Mouse (Mus musculus) C2C12 (cell line): ENCODE data around the gene Prkar2b. TPM values are rescaled to one million over a fixed set of nuclear protein-coding genes. Genes with fewer than 3 reads are reported as not detected.
"Not testable (repeated sequence)": the region's sequence is repeated elsewhere in the genome, so short reads cannot be mapped to it uniquely, and the experiment has no call there.

Experiments
- H3K27me3 ChIP-seq: one replicate; pipeline ENCODE4 v1.6.1; 2011; ENCODE audit not compliant: control insufficient read depth, insufficient read depth, insufficient read length
- H3K36me3 ChIP-seq: one replicate; pipeline ENCODE4 v1.6.1; 2011; ENCODE audit not compliant: control insufficient read depth, insufficient read depth
- H3K4me3 ChIP-seq: one replicate; pipeline ENCODE4 v1.5.1; 2011; ENCODE audit warnings: mild to moderate bottlenecking, control low read depth; ENCODE audit not compliant: poor library complexity, insufficient read depth, severe bottlenecking
- H3K79me2 ChIP-seq: one replicate; pipeline ENCODE4 v1.6.1; 2011; ENCODE audit not compliant: control insufficient read depth, insufficient read depth
- H3K79me3 ChIP-seq: one replicate; pipeline ENCODE4 v1.6.1; 2011; ENCODE audit warnings: low read depth, control low read depth
- H3ac ChIP-seq: one replicate; pipeline ENCODE3; 2011; ENCODE audit warnings: low read depth; ENCODE audit not compliant: control insufficient read depth, insufficient read length
- CEBPB ChIP-seq: IDR thresholded peaks from one replicate; pipeline ENCODE4 v1.6.1; 2011; ENCODE audit warnings: low read depth, mild to moderate bottlenecking, control low read depth, moderate library complexity
- CTCF ChIP-seq: IDR thresholded peaks from one replicate; pipeline ENCODE4 v1.5.1; 2011; ENCODE audit not compliant: control insufficient read depth, insufficient read depth, insufficient read length
- FOSL1 ChIP-seq: IDR thresholded peaks from one replicate; pipeline ENCODE4 v1.8.0; 2011; ENCODE audit warnings: mild to moderate bottlenecking, low read length; ENCODE audit not compliant: poor library complexity, insufficient read depth, severe bottlenecking
- MAX ChIP-seq: IDR thresholded peaks from one replicate; pipeline ENCODE4 v1.6.1; 2011; ENCODE audit warnings: mild to moderate bottlenecking, control low read depth
- MYOD1 ChIP-seq: IDR thresholded peaks from one replicate; pipeline ENCODE4 v1.6.1; 2011; ENCODE audit warnings: low read depth; ENCODE audit not compliant: control insufficient read depth, insufficient read length
- MYOG ChIP-seq: IDR thresholded peaks from one replicate; pipeline ENCODE4 v1.6.1; 2011; ENCODE audit not compliant: control insufficient read depth, insufficient read length; ENCODE audit errors: extremely low read depth
- USF1 ChIP-seq: IDR thresholded peaks from one replicate; pipeline ENCODE4 v1.6.1; 2011; ENCODE audit warnings: low read depth, mild to moderate bottlenecking, control low read depth, moderate library complexity
- polyA plus RNA-seq: library from polyadenylated mRNA; unstranded; fragments of >200 nt; fragmentation: generic; extraction: Trizol; gene quantifications from one replicate; pipeline ENCODE4 v1.2.1, GENCODE M21; 2012; ENCODE audit warnings: missing spikeins

Gene Prkar2b
- polyA plus RNA-seq, 1 experiment = 33.1 TPM

GRCm38 (mm10) chr12:32012169-32012568 lies 48.9 kb downstream of the Prkar2b start:
- Histone ChIP-seq H3K79me2 (peaks cover 80% of the 10 kb centered on the region), H3K4me3 (no peak overlapping the region), H3K27me3 (no peaks in the 10 kb centered on the region), H3K79me3 (peaks cover 24% of the 10 kb centered on the region), H3ac (no peak overlapping the region), H3K36me3 (no peaks in the 10 kb centered on the region)
- TF ChIP-seq MYOG (no peak), MAX (no peak), MYOD1 (no peak)

GRCm38 (mm10) chr12:32011128-32011527 lies 50.0 kb downstream of the Prkar2b start:
- TF ChIP-seq MYOG (no peak), MYOD1 (no peak), CEBPB (no peak), USF1 (no peak), CTCF (no peak)
- H3K79me3 ChIP-seq = peaks cover 27% of the 10 kb centered on the region
- H3ac ChIP-seq = no peak overlapping the region
- peaks cover 80% of the 10 kb centered on the region for H3K79me2 ChIP-seq
- no peaks in the 10 kb centered on the region for H3K27me3 ChIP-seq
- H3K4me3 ChIP-seq = no peak overlapping the region
- H3K36me3 ChIP-seq = no peaks in the 10 kb centered on the region

GRCm38 (mm10) chr12:32009985-32010369 lies 51.1 kb downstream of the Prkar2b start:
- H3ac ChIP-seq, H3K36me3 ChIP-seq, H3K27me3 ChIP-seq, H3K4me3 ChIP-seq: not testable (repeated sequence)
- Histone ChIP-seq H3K79me3 (peaks cover 34% of the 10 kb centered on the region), H3K79me2 (peaks cover 88% of the 10 kb centered on the region)

GRCm38 (mm10) chr12:32009267-32009984 lies 51.7 kb downstream of the Prkar2b start:
- Histone ChIP-seq H3K4me3 (no peak overlapping the region), H3K27me3 (no peaks in the 10 kb centered on the region), H3K36me3 (no peaks in the 10 kb centered on the region), H3K79me2 (peaks cover 89% of the 10 kb centered on the region), H3ac (no peak overlapping the region), H3K79me3 (peaks cover 32% of the 10 kb centered on the region)
- TF ChIP-seq CTCF (no peak), MYOD1 (peak; percentile 30)

GRCm38 (mm10) chr12:32008728-32009127 lies 52.4 kb downstream of the Prkar2b start:
- Histone ChIP-seq H3K4me3 (no peak overlapping the region), H3K36me3 (no peaks in the 10 kb centered on the region), H3K79me3 (peaks cover 26% of the 10 kb centered on the region), H3K79me2 (peaks cover 82% of the 10 kb centered on the region), H3ac (no peak overlapping the region), H3K27me3 (no peaks in the 10 kb centered on the region)
- TF ChIP-seq USF1 (no peak), MAX (no peak), CEBPB (no peak), CTCF (no peak), MYOD1 (no peak), MYOG (no peak), FOSL1 (no peak)

GRCm38 (mm10) chr12:32007646-32008045 lies 53.5 kb downstream of the Prkar2b start:
- Histone ChIP-seq H3ac (no peak overlapping the region), H3K27me3 (no peaks in the 10 kb centered on the region), H3K79me2 (peaks cover 81% of the 10 kb centered on the region), H3K36me3 (no peaks in the 10 kb centered on the region), H3K79me3 (peaks cover 25% of the 10 kb centered on the region), H3K4me3 (no peak overlapping the region)
- TF ChIP-seq MYOD1 (no peak), CTCF (no peak), MAX (no peak), USF1 (no peak), CEBPB (no peak), MYOG (no peak), FOSL1 (no peak)
